Mouse (Mus musculus): ENCODE data around the gene Nr2c1. TPM values are rescaled to one million over a fixed set of nuclear protein-coding genes. Genes with fewer than 3 reads are reported as not detected.

The Nr2c1 gene
- polyA plus RNA-seq, 1 experiment from 2014 or later = 9.8 TPM

- ATAC-seq (ENCODE audit: low read depth) = no peak
- WGBS = 59% methylated on average over 2 of the region's 2 CpGs
- H3K4me3 ChIP-seq (ENCODE audit: low read length) = no peak overlapping the region
- 0 out of 2 replicates have a peak, but pooled peaks cover 2% of the 10 kb centered on the region for H3K4me1 ChIP-seq (replicated peaks; ENCODE audit: control insufficient read depth, insufficient read depth, low read length)
- H3K36me3 ChIP-seq (ENCODE audit: control insufficient read depth, insufficient read depth, low read length) = peaks cover 7% of the 10 kb centered on the region; the same call in 1 of the 2 replicates
- no peak overlapping the region for H3K27ac ChIP-seq (ENCODE audit: low read length)
- no peaks in the 10 kb centered on the region for H3K27me3 ChIP-seq (ENCODE audit: control insufficient read depth, insufficient read depth, low read depth, low read length)
- H3K9me3 ChIP-seq (ENCODE audit: control insufficient read depth, low read length) = no peaks in the 10 kb centered on the region
- no peak overlapping the region for H3K4me2 ChIP-seq (ENCODE audit: low read depth, low read length)
- no peak overlapping the region for H3K9ac ChIP-seq (ENCODE audit: low read length)
Measured at GRCm38 (mm10) chr10:94211725-94212124, 63.9 kb downstream of the Nr2c1 start.

GRCm38 (mm10) chr10:94225026-94225750 is 77.4 kb downstream of the Nr2c1 start:
- no peaks in the 10 kb centered on the region for H3K36me3 ChIP-seq (ENCODE audit: control insufficient read depth, insufficient read depth, low read length)
- 77% methylated on average over 6 of the region's 6 CpGs for WGBS
- H3K27me3 ChIP-seq (ENCODE audit: control insufficient read depth, insufficient read depth, low read depth, low read length) = no peaks in the 10 kb centered on the region
- no peaks in the 10 kb centered on the region for H3K4me1 ChIP-seq (replicated peaks; ENCODE audit: control insufficient read depth, insufficient read depth, low read length)
- H3K9ac ChIP-seq (ENCODE audit: low read length) = no peak overlapping the region
- H3K9me3 ChIP-seq (ENCODE audit: control insufficient read depth, low read length) = no peaks in the 10 kb centered on the region
- H3K4me2 ChIP-seq (ENCODE audit: low read depth, low read length) = no peak overlapping the region
- H3K4me3 ChIP-seq (ENCODE audit: low read length) = no peak overlapping the region
- ATAC-seq (ENCODE audit: low read depth) = no peak
- H3K27ac ChIP-seq (ENCODE audit: low read length) = no peak overlapping the region

GRCm38 (mm10) chr10:94230172-94230981 is 82.6 kb downstream of the Nr2c1 start:
- Histone ChIP-seq H3K9ac (ENCODE audit: low read length) (no peak overlapping the region), H3K9me3 (ENCODE audit: control insufficient read depth, low read length) (no peaks in the 10 kb centered on the region), H3K4me3 (ENCODE audit: low read length) (no peak overlapping the region), H3K4me1 (replicated peaks; ENCODE audit: control insufficient read depth, insufficient read depth, low read length) (no peaks in the 10 kb centered on the region), H3K4me2 (ENCODE audit: low read depth, low read length) (no peak overlapping the region), H3K27ac (ENCODE audit: low read length) (no peak overlapping the region), H3K36me3 (ENCODE audit: control insufficient read depth, insufficient read depth, low read length) (no peaks in the 10 kb centered on the region), H3K27me3 (ENCODE audit: control insufficient read depth, insufficient read depth, low read depth, low read length) (no peaks in the 10 kb centered on the region)
- no peak for ATAC-seq (ENCODE audit: low read depth)
- WGBS = 51% methylated on average over 19 of the region's 19 CpGs

- Histone ChIP-seq H3K4me3 (ENCODE audit: low read length) (no peak overlapping the region), H3K27ac (ENCODE audit: low read length) (no peak overlapping the region)
Measured at GRCm38 (mm10) chr10:94231025-94231424, 83.2 kb downstream of the Nr2c1 start.

GRCm38 (mm10) chr10:94235200-94235599 is 87.4 kb downstream of the Nr2c1 start:
- ATAC-seq (ENCODE audit: low read depth) = no peak
- H3K4me2 ChIP-seq (ENCODE audit: low read depth, low read length) = no peak overlapping the region
- WGBS = 22% methylated on average over 4 of the region's 4 CpGs

More at GRCm38 (mm10) chr10:94231025-94231424, 83.2 kb downstream of the Nr2c1 start:
- H3K9ac ChIP-seq (ENCODE audit: low read length) = no peak overlapping the region
- H3K4me1 ChIP-seq (replicated peaks; ENCODE audit: control insufficient read depth, insufficient read depth, low read length) = no peaks in the 10 kb centered on the region
- H3K9me3 ChIP-seq (ENCODE audit: control insufficient read depth, low read length) = no peaks in the 10 kb centered on the region
- H3K27me3 ChIP-seq (ENCODE audit: control insufficient read depth, insufficient read depth, low read depth, low read length) = no peaks in the 10 kb centered on the region
- no peaks in the 10 kb centered on the region for H3K36me3 ChIP-seq (ENCODE audit: control insufficient read depth, insufficient read depth, low read length)
- WGBS = 75% methylated on average over 6 of the region's 6 CpGs
- H3K4me2 ChIP-seq (ENCODE audit: low read depth, low read length) = no peak overlapping the region
- no peak for ATAC-seq (ENCODE audit: low read depth)

GRCm38 (mm10) chr10:94241346-94241745 is 93.5 kb downstream of the Nr2c1 start:
- H3K36me3 ChIP-seq (ENCODE audit: control insufficient read depth, insufficient read depth, low read length) = no peaks in the 10 kb centered on the region
- no peak overlapping the region for H3K4me3 ChIP-seq (ENCODE audit: low read length)
- H3K27me3 ChIP-seq (ENCODE audit: control insufficient read depth, insufficient read depth, low read depth, low read length) = no peaks in the 10 kb centered on the region
- no peaks in the 10 kb centered on the region for H3K4me1 ChIP-seq (replicated peaks; ENCODE audit: control insufficient read depth, insufficient read depth, low read length)
- H3K4me2 ChIP-seq (ENCODE audit: low read depth, low read length) = no peak overlapping the region
- no peak overlapping the region for H3K27ac ChIP-seq (ENCODE audit: low read length)
- ATAC-seq (ENCODE audit: low read depth) = no peak
- H3K9ac ChIP-seq (ENCODE audit: low read length) = no peak overlapping the region
- WGBS = 53% methylated on average over 2 of the region's 2 CpGs
- H3K9me3 ChIP-seq (ENCODE audit: control insufficient read depth, low read length) = no peaks in the 10 kb centered on the region

More at GRCm38 (mm10) chr10:94235200-94235599, 87.4 kb downstream of the Nr2c1 start:
- Histone ChIP-seq H3K27me3 (ENCODE audit: control insufficient read depth, insufficient read depth, low read depth, low read length) (no peaks in the 10 kb centered on the region), H3K9me3 (ENCODE audit: control insufficient read depth, low read length) (no peaks in the 10 kb centered on the region), H3K9ac (ENCODE audit: low read length) (no peak overlapping the region), H3K36me3 (ENCODE audit: control insufficient read depth, insufficient read depth, low read length) (no peaks in the 10 kb centered on the region), H3K4me3 (ENCODE audit: low read length) (no peak overlapping the region), H3K27ac (ENCODE audit: low read length) (no peak overlapping the region), H3K4me1 (replicated peaks; ENCODE audit: control insufficient read depth, insufficient read depth, low read length) (no peaks in the 10 kb centered on the region)

Other genes starting within 250 kb of the Nr2c1 start
- gene Vezt, start 112.2 kb upstream of the Nr2c1 start, polyA plus RNA-seq (2015; fragmentation: Nextera tagmentation; extraction: Ambion mirVana) = 25.9 and 27.3 TPM in 2 replicates
- 2.9 and 3.1 TPM in 2 replicates for gene Fgd6, start 112.0 kb upstream of the Nr2c1 start, polyA plus RNA-seq (2015; fragmentation: Nextera tagmentation; extraction: Ambion mirVana)
- 294 and 308 TPM in 2 replicates for gene Ndufa12, start 50.7 kb downstream of the Nr2c1 start, polyA plus RNA-seq (2015; fragmentation: Nextera tagmentation; extraction: Ambion mirVana)
- gene Gm4792, start 150.7 kb downstream of the Nr2c1 start, polyA plus RNA-seq (2015; fragmentation: Nextera tagmentation; extraction: Ambion mirVana) = not detected in 2 replicates
- 6.0 and 7.4 TPM in 2 replicates for gene Tmcc3, start 163.9 kb downstream of the Nr2c1 start, polyA plus RNA-seq (2015; fragmentation: Nextera tagmentation; extraction: Ambion mirVana)

All from lung, embryonic 16.5 days (tissue).